Mouse (Mus musculus) megakaryocyte progenitor cell, adult 5-6 weeks (primary cell): ENCODE measurements around the gene Gramd1c. TPM values are rescaled to one million over a fixed set of nuclear protein-coding genes. Genes with fewer than 3 reads are reported as not detected.

Experiments
- ATAC-seq: replicated peaks from 2 replicates; pipeline ENCODE4 v1.8.0; 2016; ENCODE audit warnings: mild to moderate bottlenecking, moderate TSS enrichment, inconsistent platforms; ENCODE audit not compliant: poor library complexity
- total RNA-seq, 2 experiments: library from RNA; stranded (forward) in 1 of 2; stranded (reverse) in 1 of 2; fragments of 157-497, 149-512 nt in 1 of 2; fragments of 200-1000 nt in 1 of 2; gene quantifications; 2 replicates each; pipeline versions ENCODE4 v1.2.3 to v1.2.4; 2015 to 2017

The Gramd1c gene
- total RNA-seq, 2 experiments from 2014 or later, result 1.4 to 1.9 TPM

DNA sequence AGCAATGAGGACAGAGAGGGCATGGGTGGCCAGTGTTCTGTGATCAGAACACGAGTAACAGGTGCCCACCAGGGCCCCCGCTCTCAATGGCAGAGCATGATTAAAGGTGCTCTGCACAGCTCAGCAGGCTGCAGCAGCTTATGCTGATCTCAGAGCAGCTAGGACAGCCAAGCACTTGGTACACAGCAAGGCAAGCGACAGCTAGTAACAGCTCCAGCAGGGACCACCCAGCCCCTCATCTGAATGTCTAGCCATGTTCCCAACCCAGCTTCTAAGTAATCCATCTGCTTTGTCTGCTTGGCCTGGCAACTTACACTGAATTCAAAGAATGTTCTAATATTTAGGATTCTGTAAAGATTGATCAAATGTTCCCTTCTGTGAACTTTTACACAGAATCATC is 99.4 kb downstream of the Gramd1c start:
- no peak for ATAC-seq

DNA sequence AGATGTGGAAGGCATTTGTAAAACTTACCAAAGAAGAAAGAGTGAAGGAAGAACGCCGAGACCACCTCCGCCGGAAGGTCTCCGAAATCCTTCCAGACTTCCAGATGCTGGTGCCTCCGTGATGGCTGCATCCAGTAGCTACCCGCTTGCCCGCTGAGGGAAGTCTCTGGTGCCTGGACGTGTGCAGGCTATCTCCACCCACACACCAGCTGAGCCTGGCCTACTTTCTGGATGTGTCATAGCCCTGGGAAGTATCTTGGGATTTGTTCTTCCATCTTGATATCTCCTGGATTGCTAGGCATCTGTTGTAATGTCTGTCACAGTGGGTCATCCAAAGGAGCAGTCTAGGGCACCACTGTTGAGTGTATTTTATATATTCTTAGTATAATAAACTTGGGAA is 99.9 kb downstream of the Gramd1c start:
- no peak for ATAC-seq

DNA sequence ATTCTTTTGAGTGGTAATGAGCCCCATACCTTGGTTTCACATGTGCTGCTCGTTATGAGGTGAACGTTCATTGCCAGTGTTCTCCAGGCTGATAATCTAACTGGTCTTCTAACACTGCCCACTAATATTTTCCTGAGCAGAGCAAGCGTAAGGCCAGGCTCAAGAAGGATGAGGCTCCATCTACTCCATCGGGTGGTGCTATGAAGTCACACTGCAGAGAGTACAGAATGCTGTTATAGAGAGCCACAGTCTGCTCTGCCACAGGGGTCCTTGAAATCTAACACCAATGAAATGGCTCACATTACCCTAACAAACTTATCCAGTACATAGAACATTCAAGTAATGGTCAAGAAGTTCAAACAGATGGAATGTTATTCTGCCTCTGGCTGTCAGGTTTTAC is 105.1 kb downstream of the Gramd1c start:
- no peak for ATAC-seq

DNA sequence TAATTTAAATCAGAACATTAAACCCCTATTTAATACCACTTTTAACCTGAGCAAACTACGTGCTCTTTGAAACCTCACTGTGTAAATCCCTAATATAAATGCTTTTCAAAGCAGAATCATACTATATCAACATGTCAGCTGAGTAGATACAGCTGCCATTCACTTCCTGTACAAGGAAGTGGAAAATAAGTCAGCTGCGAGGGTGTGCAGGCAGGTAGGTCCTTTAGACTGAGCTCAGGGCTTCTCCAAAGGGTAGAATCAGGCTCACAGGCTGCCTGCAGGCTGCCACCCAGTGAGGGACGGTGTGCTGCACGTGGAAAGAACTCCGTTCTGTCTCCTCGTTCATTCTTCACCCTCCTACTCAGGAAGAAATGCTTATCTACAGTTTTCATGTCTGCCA is 108.2 kb downstream of the Gramd1c start:
- no peak for ATAC-seq

DNA sequence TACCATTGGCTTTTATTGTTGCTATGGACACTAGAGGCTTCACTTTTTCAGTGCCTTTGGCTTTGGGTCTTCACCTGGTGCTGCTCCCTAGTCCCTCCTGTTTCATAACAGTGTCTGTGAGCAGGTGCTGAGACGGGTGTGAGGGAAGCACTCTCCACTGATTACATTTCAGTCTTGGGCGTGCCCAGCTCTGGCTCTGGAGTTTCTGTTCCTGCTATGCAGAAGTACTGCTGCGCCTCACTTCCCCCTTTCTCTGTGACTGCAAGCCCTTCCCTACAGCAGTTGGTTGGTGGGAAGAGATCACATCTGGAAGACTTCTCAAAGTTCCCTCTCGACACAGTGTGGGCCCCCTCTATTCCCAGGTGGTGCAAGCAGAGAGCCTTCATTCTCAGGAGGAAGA is 111.6 kb downstream of the Gramd1c start:
- ATAC-seq, result peak; percentile 96

- no peak for ATAC-seq
These were observed 117.3 kb downstream of the Gramd1c start for GRCm38 (mm10) chr16:43945869-43946268.

DNA sequence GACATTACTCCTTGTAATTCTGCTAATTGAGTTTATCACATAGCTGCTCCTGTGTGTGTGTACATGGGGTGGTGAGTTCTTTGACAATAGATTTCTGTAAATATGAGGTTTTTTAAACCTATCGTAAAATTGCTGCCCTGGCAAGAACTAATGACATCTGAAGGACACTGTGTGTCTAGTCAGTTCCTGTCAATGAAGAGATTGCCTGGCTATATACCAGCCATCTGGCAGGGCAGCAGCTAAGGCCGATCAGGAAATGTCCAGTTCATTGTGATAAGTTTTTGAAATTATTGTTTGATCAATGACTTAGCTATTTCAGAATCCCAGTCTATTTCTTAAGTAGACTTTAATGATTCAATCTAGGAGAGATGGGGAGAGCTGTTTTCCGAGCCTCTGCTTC is 117.8 kb downstream of the Gramd1c start:
- ATAC-seq, result no peak

DNA sequence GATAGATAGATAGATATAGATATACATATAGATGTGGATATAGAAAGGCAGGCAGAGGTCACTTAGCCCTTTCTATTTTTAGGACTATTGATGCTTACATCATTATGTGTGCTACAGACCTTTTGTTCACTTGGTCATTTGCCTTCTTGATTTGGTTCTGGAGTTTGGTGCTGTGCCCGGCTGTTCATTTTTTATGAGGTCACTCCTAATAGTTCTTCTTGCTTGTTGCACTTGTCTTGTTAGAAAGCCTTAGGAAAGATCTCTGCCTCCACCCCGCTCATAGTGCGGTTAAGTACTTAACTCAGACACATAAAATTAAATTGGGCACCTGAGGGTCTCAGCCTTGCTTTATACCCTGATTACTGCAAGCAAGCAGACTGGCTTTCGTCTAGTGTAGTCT is 122.3 kb downstream of the Gramd1c start:
- ATAC-seq, result no peak

DNA sequence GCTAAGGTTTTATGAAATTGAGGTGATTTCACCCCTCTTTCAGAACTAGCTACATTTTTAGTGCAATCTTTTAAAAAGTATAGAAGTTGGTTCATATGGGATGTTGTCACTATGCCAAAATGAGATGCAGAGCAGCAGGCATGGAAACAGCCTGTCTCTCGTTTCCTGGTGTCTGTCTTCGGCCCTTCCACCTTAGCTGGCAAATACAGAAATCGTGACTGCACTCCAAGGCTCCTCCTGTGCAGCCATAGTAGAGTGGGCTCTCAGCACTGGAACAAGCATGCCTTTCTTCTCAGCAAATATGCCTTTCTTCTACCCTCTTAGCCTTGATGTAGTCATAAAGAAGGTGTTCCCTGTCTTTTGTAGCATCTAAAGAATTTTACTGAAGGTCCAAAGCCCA is 127.3 kb downstream of the Gramd1c start:
- ATAC-seq, result no peak

GRCm38 (mm10) chr16:43935367-43935766 is 127.8 kb downstream of the Gramd1c start:
- ATAC-seq, result peak; percentile 48; the same call in 1 of the 2 replicates

DNA sequence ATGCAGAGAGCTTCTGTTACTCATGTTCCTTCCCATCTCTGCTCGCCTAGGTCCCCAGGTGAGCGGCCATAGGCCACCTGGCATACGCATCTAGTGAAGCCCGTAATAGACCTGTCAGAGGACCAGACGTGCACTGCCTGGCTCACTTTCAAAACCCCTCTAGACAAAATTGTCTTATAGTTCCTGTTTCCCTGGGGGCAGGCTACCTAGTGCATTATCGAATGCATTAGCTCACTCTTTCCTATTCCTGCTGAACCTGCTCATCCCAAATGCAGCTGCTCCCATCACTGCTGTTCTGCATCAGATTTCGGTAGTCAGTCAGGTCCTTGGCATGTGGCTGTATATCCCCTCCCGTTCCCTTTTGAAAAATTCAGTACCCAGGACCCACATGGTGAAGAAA is 128.3 kb downstream of the Gramd1c start:
- no peak for ATAC-seq

- ATAC-seq, result no peak
These were observed 130.1 kb downstream of the Gramd1c start for GRCm38 (mm10) chr16:43933041-43933440.

GRCm38 (mm10) chr16:43932319-43932718 is 130.8 kb downstream of the Gramd1c start:
- ATAC-seq, result no peak

GRCm38 (mm10) chr16:43931502-43931901 is 131.6 kb downstream of the Gramd1c start:
- ATAC-seq, result no peak

DNA sequence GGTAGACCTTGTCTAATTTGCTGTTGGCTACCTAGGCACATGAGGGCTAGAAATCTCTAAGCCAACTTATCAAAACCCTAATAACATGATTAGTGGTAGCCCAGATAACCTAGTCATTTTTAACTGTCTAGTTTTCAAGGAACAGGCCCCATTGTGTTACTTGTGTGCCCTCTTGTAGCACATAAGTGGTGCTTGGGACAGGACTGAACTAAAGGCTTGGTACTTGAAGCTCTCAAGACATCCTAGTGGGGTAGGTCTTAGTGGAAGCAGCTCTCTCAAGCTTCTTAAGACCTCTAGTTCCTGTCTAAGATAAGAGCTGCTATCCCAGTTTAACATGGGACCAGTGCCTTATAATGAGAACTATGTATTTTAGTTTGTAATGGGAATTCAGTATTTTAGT is 132.6 kb downstream of the Gramd1c start:
- ATAC-seq, result no peak

Other genes with a start within 250 kb of the Gramd1c start
- gene Ccdc191, start 173.5 kb downstream of the Gramd1c start, total RNA-seq (2015), result 5.2 and 25.4 TPM in 2 replicates
- gene Ccdc191, start 173.5 kb downstream of the Gramd1c start, total RNA-seq (2017), result 8.9 and 13.4 TPM in 2 replicates
- 17.3 and 21.2 TPM in 2 replicates for gene Qtrt2, start 136.5 kb downstream of the Gramd1c start, total RNA-seq (2015)
- gene Qtrt2, start 136.5 kb downstream of the Gramd1c start, total RNA-seq (2017), result 44.9 and 46.5 TPM in 2 replicates
- gene Zdhhc23, start 83.6 kb downstream of the Gramd1c start, total RNA-seq (2015), result 0.59 and 1.4 TPM in 2 replicates
- gene Zdhhc23, start 83.6 kb downstream of the Gramd1c start, total RNA-seq (2017), result 0.54 and 0.62 TPM in 2 replicates
- gene Atp6v1a, start 76.4 kb upstream of the Gramd1c start, total RNA-seq (2015), result 49.5 and 51.9 TPM in 2 replicates
- gene Atp6v1a, start 76.4 kb upstream of the Gramd1c start, total RNA-seq (2017), result 81.0 and 83.3 TPM in 2 replicates
- gene Naa50, start 76.5 kb upstream of the Gramd1c start, total RNA-seq (2015), result 164 and 170 TPM in 2 replicates
- gene Naa50, start 76.5 kb upstream of the Gramd1c start, total RNA-seq (2017), result 112 and 129 TPM in 2 replicates
- 26.5 and 30.7 TPM in 2 replicates for gene Usf3, start 109.9 kb upstream of the Gramd1c start, total RNA-seq (2015)
- 9.4 and 10.0 TPM in 2 replicates for gene Usf3, start 109.9 kb upstream of the Gramd1c start, total RNA-seq (2017)